Mouse (Mus musculus) ES-E14 (cell line): ENCODE results near the gene Gm960. TPM values are rescaled to one million over a fixed set of nuclear protein-coding genes. Genes with fewer than 3 reads are reported as not detected.

Source experiments
- DNase-seq: peaks from one replicate; pipeline ENCODE4 v3.0.0-alpha.2; 2013; ENCODE audit warnings: low read depth, low spot score
- H3K27ac ChIP-seq: 2 replicates; pipeline ENCODE4 v1.5.1; 2012; ENCODE audit warnings: low read depth, mild to moderate bottlenecking, low read length, moderate library complexity, mixed read lengths; ENCODE audit not compliant: poor library complexity, insufficient read depth, severe bottlenecking
- H3K36me3 ChIP-seq: 2 replicates; pipeline ENCODE4 v1.6.1; 2012; ENCODE audit warnings: mild to moderate bottlenecking, low read length, moderate library complexity, mixed read lengths; ENCODE audit not compliant: control insufficient read depth, poor library complexity, insufficient read depth, severe bottlenecking
- H3K4me1 ChIP-seq, 2 experiments: fragments of 150-350 bp in 1 of 2; sonication (generic) in 1 of 2; 2 replicates each; pipeline ENCODE4 v1.6.1; 2012; ENCODE audit warnings: low read length in 2 of 2, mild to moderate bottlenecking in 1 of 2, mixed read lengths in 1 of 2; ENCODE audit not compliant: control insufficient read depth in 2 of 2, insufficient read depth in 2 of 2, poor library complexity in 1 of 2
- H3K4me3 ChIP-seq, 2 experiments: fragments of 150-350 bp in 1 of 2; sonication (generic) in 1 of 2; 2 replicates each; pipeline ENCODE4 v1.5.1; 2012; ENCODE audit warnings: low read length in 2 of 2, low read depth in 1 of 2, mild to moderate bottlenecking in 1 of 2, mixed read lengths in 1 of 2; ENCODE audit not compliant: insufficient read depth in 1 of 2, poor library complexity in 1 of 2, severe bottlenecking in 1 of 2
- H3K9ac ChIP-seq: 2 replicates; pipeline ENCODE4 v1.6.1; 2012; ENCODE audit warnings: low read depth, mild to moderate bottlenecking, low read length, mixed read lengths; ENCODE audit not compliant: poor library complexity, insufficient read depth, severe bottlenecking
- H3K9me3 ChIP-seq: fragments of 150-350 bp; sonication (generic); 2 replicates; pipeline ENCODE4 v1.6.1; 2012; ENCODE audit warnings: low read depth, mild to moderate bottlenecking, low read length; ENCODE audit not compliant: control insufficient read depth, insufficient read depth
- CHD2 ChIP-seq: IDR thresholded peaks from 2 replicates; pipeline ENCODE4 v1.6.1; 2014; ENCODE audit warnings: mild to moderate bottlenecking, low read depth, low read length, inconsistent platforms
- HCFC1 ChIP-seq: IDR thresholded peaks from 2 replicates; pipeline ENCODE4 v1.6.1; 2012; ENCODE audit warnings: low read length, inconsistent platforms, borderline replicate concordance; ENCODE audit not compliant: insufficient read depth
- MAFK ChIP-seq: IDR thresholded peaks from 2 replicates; pipeline ENCODE4 v1.6.1; 2014; ENCODE audit warnings: mild to moderate bottlenecking, low read depth, low read length, inconsistent platforms; ENCODE audit not compliant: insufficient read depth
- ZC3H11A ChIP-seq: IDR thresholded peaks from 2 replicates; pipeline ENCODE4 v1.6.1; 2012; ENCODE audit warnings: low read depth, mild to moderate bottlenecking, inconsistent platforms, low read length, borderline replicate concordance
- ZNF384 ChIP-seq: IDR thresholded peaks from 2 replicates; pipeline ENCODE4 v1.6.1; 2012; ENCODE audit warnings: low read depth, low read length, inconsistent platforms
- in situ Hi-C, 2 experiments: fragments of 600-800 bp; cut with MboI; formaldehyde crosslinking; loops; one replicate each; pipeline ENCODE4 v1.15.1; 2025; ENCODE audit warnings: low sequenced_read_pairs in 2 of 2, inconsistent platforms in 1 of 2; ENCODE audit not compliant: unreplicated experiment in 2 of 2
- total RNA-seq: library from RNA; depleted of rRNA; stranded (reverse); fragments of 300-350 nt; gene quantifications from 2 replicates; pipeline ENCODE4 v1.2.3, GENCODE M21; 2012

The Gm960 gene
- total RNA-seq, 1 experiment: 1.1 TPM

GRCm38 (mm10) chr19:4658156-4658555 lies 40.3 kb downstream of the Gm960 start:
- TF ChIP-seq ZC3H11A (no peak), ZNF384 (no peak), CHD2 (no peak), MAFK (no peak), HCFC1 (no peak)
- Histone ChIP-seq H3K27ac (no peak overlapping the region), H3K9me3 (no peaks in the 10 kb centered on the region), H3K9ac (no peak overlapping the region), H3K4me1 (no peaks in the 10 kb centered on the region; a peak in 1 of 4 replicates), H3K4me3 (no peak overlapping the region), H3K36me3 (no peaks in the 10 kb centered on the region)
- in situ Hi-C loops: no loop called here
- DNase-seq: no peak

GRCm38 (mm10) chr19:4646917-4647492 lies 51.5 kb downstream of the Gm960 start:
- no peak overlapping the region for H3K27ac ChIP-seq
- in situ Hi-C loops: loop anchor here (5.0 to 25.0 kb wide), 4 partner anchors 90 to 340 kb away; partner anchors contain the start of genes Mrpl11 (in 1 of the 2) and Npas4 (in 1 of the 2)
- H3K4me1 ChIP-seq: no peaks in the 10 kb centered on the region
- H3K36me3 ChIP-seq: no peaks in the 10 kb centered on the region
- TF ChIP-seq HCFC1: no peak
- no peak for TF ChIP-seq ZC3H11A
- TF ChIP-seq MAFK: no peak
- no peak for TF ChIP-seq CHD2
- no peak for TF ChIP-seq ZNF384
- DNase-seq: no peak
- no peak overlapping the region for H3K4me3 ChIP-seq
- H3K9ac ChIP-seq: no peak overlapping the region
- H3K9me3 ChIP-seq: no peaks in the 10 kb centered on the region

DNA sequence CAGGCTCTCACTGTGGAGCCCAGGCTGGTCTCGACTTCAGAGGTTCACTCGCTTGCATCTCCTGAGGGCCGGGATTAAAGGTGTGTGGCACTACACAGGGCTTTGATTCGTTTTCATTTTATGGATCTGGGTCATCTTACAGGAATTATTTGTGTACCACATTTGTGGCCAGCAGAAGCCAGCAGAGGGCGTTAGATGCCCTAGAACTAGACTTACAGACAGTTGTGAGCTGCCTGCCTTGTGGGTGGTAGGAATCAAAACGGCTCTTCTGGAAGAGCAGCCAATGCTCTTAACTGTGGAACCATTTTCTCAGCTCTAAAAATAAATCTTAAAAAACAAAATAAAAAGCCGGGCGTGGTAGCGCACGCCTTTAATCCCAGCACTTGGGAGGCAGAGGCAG lies 54.2 kb downstream of the Gm960 start:
- no peaks in the 10 kb centered on the region for H3K9me3 ChIP-seq
- no peaks in the 10 kb centered on the region for H3K4me1 ChIP-seq
- H3K9ac ChIP-seq: no peak overlapping the region
- no peak for TF ChIP-seq ZNF384
- no peak for TF ChIP-seq MAFK
- TF ChIP-seq ZC3H11A: 0 out of 2 replicates have a peak, but pooled peaks have one; percentile 11
- TF ChIP-seq CHD2: no peak
- no peak for TF ChIP-seq HCFC1
- H3K4me3 ChIP-seq: no peak overlapping the region
- in situ Hi-C loops: loop anchor here (25.0 kb wide), 3 partner anchors 93 to 343 kb away; partner anchors contain the start of genes Mrpl11 (in 1 of the 2) and Npas4 (in 1 of the 2)
- peak; percentile 50 for DNase-seq
- H3K27ac ChIP-seq: no peak overlapping the region
- no peaks in the 10 kb centered on the region for H3K36me3 ChIP-seq

DNA sequence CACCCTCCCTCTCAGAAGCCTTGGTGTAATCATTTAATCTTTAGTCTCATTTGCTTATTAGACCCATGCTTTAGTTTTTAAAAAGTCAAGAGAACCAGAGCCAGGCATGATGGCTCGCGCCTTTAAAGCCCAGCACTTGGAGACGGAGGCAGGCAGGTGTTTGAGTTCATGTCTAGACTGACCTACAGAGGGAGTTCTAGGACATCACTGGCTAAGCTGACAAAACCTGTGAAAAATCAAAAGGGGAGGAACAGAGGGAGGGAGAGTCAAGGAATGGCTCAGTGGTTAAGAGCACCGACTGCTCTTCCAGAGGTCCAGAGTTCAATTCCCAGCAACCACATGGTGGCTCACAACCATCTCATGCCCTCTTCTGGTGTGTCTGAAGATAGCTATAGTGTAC lies 62.5 kb downstream of the Gm960 start:
- no peak overlapping the region for H3K4me3 ChIP-seq
- H3K27ac ChIP-seq: no peak overlapping the region
- no peak for DNase-seq
- no peak overlapping the region for H3K9ac ChIP-seq
- in situ Hi-C loops: loop anchor here (25.0 kb wide), 3 partner anchors 101 to 351 kb away; partner anchors contain the start of genes Mrpl11 (in 1 of the 2) and Npas4 (in 1 of the 2)
- TF ChIP-seq MAFK: no peak
- TF ChIP-seq ZC3H11A: no peak
- no peak for TF ChIP-seq ZNF384
- TF ChIP-seq HCFC1: no peak
- TF ChIP-seq CHD2: no peak
- no peaks in the 10 kb centered on the region for H3K4me1 ChIP-seq
- no peaks in the 10 kb centered on the region for H3K9me3 ChIP-seq
- H3K36me3 ChIP-seq: no peaks in the 10 kb centered on the region
